ENCODE assay signal across 10 mouse cellular contexts in genomic region chr10:75021138-75021537, GRCm38 (mm10). TPM values are rescaled to one million over a fixed set of nuclear protein-coding genes. Genes with fewer than 3 reads are reported as not detected.
A peak's percentile ranks its signal among the peaks of the same experiment; 100 is the strongest.
DNase-seq lines count a peak whose midpoint lies in the region; ATAC-seq and TF ChIP-seq lines count a peak whose summit lies in the region.
"Had no signal": no experiment of that assay in that cellular context is flagged by ENCODE, and none has a peak within 500 bp of the region (broad histone marks: within the 10 kb centered on the region; RNA-seq: fewer than 3 reads in every experiment).

No protein-coding gene starts in this region.

- H3K36me3 ChIP-seq in kidney, embryonic 15.5 days, result no peaks in the 10 kb centered on the region
- H3K36me3 ChIP-seq in limb, embryonic 14.5 days (ENCODE audit: control insufficient read depth, insufficient read depth, low read length), result no peaks in the 10 kb centered on the region
- H3K36me3 ChIP-seq in stomach, embryonic 15.5 days, result no peaks in the 10 kb centered on the region

- H3K27ac ChIP-seq in kidney, embryonic 15.5 days, result no peak overlapping the region
- no peak overlapping the region for H3K27ac ChIP-seq in limb, embryonic 14.5 days (replicated peaks; ENCODE audit: low read depth, low read length)
- H3K27ac ChIP-seq in stomach, embryonic 15.5 days, result no peak overlapping the region
- H3K27ac ChIP-seq: macrophage had no signal

- ATAC-seq in kidney, embryonic 15.5 days (replicated peaks; ENCODE audit: low FRiP score), result peak; percentile 58
- ATAC-seq in limb, embryonic 14.5 days (ENCODE audit: low FRiP score, low read depth), result peak; percentile 56; the same call in 1 of the 2 replicates
- ATAC-seq in stomach, embryonic 15.5 days (ENCODE audit: insufficient read depth, low FRiP score, low read depth), result peak; percentile 36; the same call in 1 of the 2 replicates
- ATAC-seq: Patski had no signal

- H3K4me1 ChIP-seq in kidney, embryonic 15.5 days, result no peaks in the 10 kb centered on the region
- H3K4me1 ChIP-seq in limb, embryonic 14.5 days (ENCODE audit: control insufficient read depth, insufficient read depth, low read length), result no peaks in the 10 kb centered on the region
- H3K4me1 ChIP-seq in stomach, embryonic 15.5 days, result no peaks in the 10 kb centered on the region

- no peak for TF ChIP-seq POLR2A in limb, embryonic 14.5 days (IDR thresholded peaks at IDR 0.05; ENCODE audit: borderline replicate concordance, extremely low read depth, insufficient read depth, insufficient read length)

- no peak overlapping the region for H3K4me3 ChIP-seq in kidney, embryonic 15.5 days (replicated peaks)
- no peak overlapping the region for H3K4me3 ChIP-seq in limb, embryonic 14.5 days (replicated peaks; ENCODE audit: low read length)
- H3K4me3 ChIP-seq in stomach, embryonic 15.5 days (replicated peaks), result no peak overlapping the region

- 18% methylated on average over 6 of the region's 6 CpGs for WGBS in kidney, embryonic 15.5 days
- WGBS in limb, embryonic 14.5 days, result 15% methylated on average over 6 of the region's 6 CpGs
- 11% methylated on average over 6 of the region's 6 CpGs for WGBS in stomach, embryonic 15.5 days

- H3K27me3 ChIP-seq in kidney, embryonic 15.5 days, result no peaks in the 10 kb centered on the region
- no peaks in the 10 kb centered on the region for H3K27me3 ChIP-seq in limb, embryonic 14.5 days (ENCODE audit: control insufficient read depth, insufficient read depth, low read length)
- H3K27me3 ChIP-seq in stomach, embryonic 15.5 days (replicated peaks), result no peaks in the 10 kb centered on the region
- H3K27me3 ChIP-seq: Patski had no signal

- no peak overlapping the region for H3K9ac ChIP-seq in kidney, embryonic 15.5 days
- no peak overlapping the region for H3K9ac ChIP-seq in limb, embryonic 14.5 days (ENCODE audit: low read depth, low read length, severe bottlenecking)
- no peak overlapping the region for H3K9ac ChIP-seq in stomach, embryonic 15.5 days

- intact Hi-C loops in heart, postnatal 10 days (cut with DNase I), result loop anchor here (1.0 kb wide), 1 partner anchor 84 kb away; no protein-coding TSS in a partner anchor
- intact Hi-C loops in heart, postnatal 25 days (cut with DNase I), result loop anchor here (1.0 to 2.0 kb wide), 2 partner anchors 84 to 130 kb away; no protein-coding TSS in a partner anchor

- H3K9me3 ChIP-seq in kidney, embryonic 15.5 days (replicated peaks), result no peaks in the 10 kb centered on the region
- H3K9me3 ChIP-seq in limb, embryonic 14.5 days (ENCODE audit: control insufficient read depth, low read length), result no peaks in the 10 kb centered on the region
- H3K9me3 ChIP-seq in stomach, embryonic 15.5 days, result no peaks in the 10 kb centered on the region

- peak; percentile 73 to 81 for DNase-seq in heart, postnatal 10 days
- no peak for DNase-seq in heart, postnatal 25 days (ENCODE audit: low spot score)
- DNase-seq in cerebellum, postnatal 36 days, result peak; percentile 86 to 88
- DNase-seq in gastrocnemius, adult 8-10 months (ENCODE audit: low spot score in 2 of 2), result peak; percentile 39 to 45
- DNase-seq in limb, embryonic 14.5 days (ENCODE audit: low spot score), result peak; percentile 72
- peak; percentile 56 for DNase-seq in naive thymus-derived CD4-positive, alpha-beta T cell, adult 2 months (ENCODE audit: low read depth)

- no peak overlapping the region for H3K4me2 ChIP-seq in kidney, embryonic 15.5 days
- no peak overlapping the region for H3K4me2 ChIP-seq in limb, embryonic 14.5 days (replicated peaks; ENCODE audit: low read depth, low read length, severe bottlenecking)
- no peak overlapping the region for H3K4me2 ChIP-seq in stomach, embryonic 15.5 days

RNA-seq across cellular contexts. Expression of gene Rsph14, which starts 11.2 kb away (rescaled TPM):
- not detected for total RNA-seq in heart, postnatal 10 days (2021)
- total RNA-seq in heart, postnatal 25 days (2021), result not detected
- total RNA-seq in gastrocnemius, adult 8-10 months (2022), result not detected
- polyA plus RNA-seq in kidney, embryonic 15.5 days (2015; fragmentation: Nextera tagmentation; extraction: Ambion mirVana), result not detected in 2 replicates
- polyA plus RNA-seq in limb, embryonic 14.5 days (2012; rRNA removed), result not detected in 2 replicates
- not detected in 2 replicates for polyA plus RNA-seq in limb, embryonic 14.5 days (2014; fragmentation: Nextera tagmentation; extraction: Ambion mirVana)
- not detected in 2 replicates for polyA plus RNA-seq in stomach, embryonic 15.5 days (2015; fragmentation: Nextera tagmentation; extraction: Ambion mirVana)
- polyA plus RNA-seq: macrophage, Patski had no signal

RNA-seq across cellular contexts. Expression of gene Rab36, which starts 15.7 kb away (rescaled TPM):
- 1 to 10 TPM; 1.6 to 1.8 TPM for total RNA-seq in heart, postnatal 10 days (2021)
- total RNA-seq in heart, postnatal 25 days (2021), result under 1 TPM; 0.49 to 0.50 TPM
- 1 to 10 TPM in 1 of 4 experiments, under 1 TPM in 3; 0.10 to 1.0 (median 0.19) TPM for total RNA-seq in gastrocnemius, adult 8-10 months (2022)
- 9.3 and 12.8 TPM in 2 replicates for polyA plus RNA-seq in kidney, embryonic 15.5 days (2015; fragmentation: Nextera tagmentation; extraction: Ambion mirVana)
- 17.6 and 24.7 TPM in 2 replicates for polyA plus RNA-seq in limb, embryonic 14.5 days (2012; rRNA removed)
- polyA plus RNA-seq in limb, embryonic 14.5 days (2014; fragmentation: Nextera tagmentation; extraction: Ambion mirVana), result 6.0 and 8.1 TPM in 2 replicates
- 6.9 and 7.6 TPM in 2 replicates for polyA plus RNA-seq in stomach, embryonic 15.5 days (2015; fragmentation: Nextera tagmentation; extraction: Ambion mirVana)

RNA-seq across cellular contexts. Expression of gene Bcr, which starts 39.3 kb away (rescaled TPM):
- total RNA-seq in heart, postnatal 10 days (2021), result 10 to 100 TPM; 11.1 to 11.7 TPM
- 1 to 10 TPM; 9.8 TPM for total RNA-seq in heart, postnatal 25 days (2021)
- total RNA-seq in gastrocnemius, adult 8-10 months (2022), result 1 to 10 TPM; 3.5 to 5.5 (median 4.7) TPM
- 6.0 and 6.6 TPM in 2 replicates for polyA plus RNA-seq in kidney, embryonic 15.5 days (2015; fragmentation: Nextera tagmentation; extraction: Ambion mirVana)
- polyA plus RNA-seq in limb, embryonic 14.5 days (2012; rRNA removed), result 26.8 and 30.7 TPM in 2 replicates
- 10.0 and 11.3 TPM in 2 replicates for polyA plus RNA-seq in limb, embryonic 14.5 days (2014; fragmentation: Nextera tagmentation; extraction: Ambion mirVana)
- polyA plus RNA-seq in stomach, embryonic 15.5 days (2015; fragmentation: Nextera tagmentation; extraction: Ambion mirVana), result 7.5 and 8.9 TPM in 2 replicates

RNA-seq across cellular contexts. Expression of gene Gnaz, which starts 54.2 kb away (rescaled TPM):
- 1 to 10 TPM; 1.3 to 1.5 TPM for total RNA-seq in heart, postnatal 10 days (2021)
- total RNA-seq in heart, postnatal 25 days (2021), result under 1 TPM; 0.67 to 0.68 TPM
- under 1 TPM; 0.19 to 0.94 (median 0.37) TPM for total RNA-seq in gastrocnemius, adult 8-10 months (2022)
- 5.3 and 6.7 TPM in 2 replicates for polyA plus RNA-seq in kidney, embryonic 15.5 days (2015; fragmentation: Nextera tagmentation; extraction: Ambion mirVana)
- 2.1 and 3.1 TPM in 2 replicates for polyA plus RNA-seq in limb, embryonic 14.5 days (2012; rRNA removed)
- 2.9 and 3.0 TPM in 2 replicates for polyA plus RNA-seq in limb, embryonic 14.5 days (2014; fragmentation: Nextera tagmentation; extraction: Ambion mirVana)
- 5.6 and 5.7 TPM in 2 replicates for polyA plus RNA-seq in stomach, embryonic 15.5 days (2015; fragmentation: Nextera tagmentation; extraction: Ambion mirVana)
